Mouse (Mus musculus): Measurements from ENCODE around the gene Cdc42ep4. TPM values are rescaled to one million over a fixed set of nuclear protein-coding genes. Genes with fewer than 3 reads are reported as not detected.

The Cdc42ep4 gene
- polyA plus RNA-seq, 1 experiment = 13.3 TPM

GRCm38 (mm10) chr11:113737553-113737854 is 14.2 kb downstream of the Cdc42ep4 start:
- TF ChIP-seq MYOD1 (IDR thresholded peaks at IDR 0.05; ENCODE audit: control insufficient read depth in 1 of 3, insufficient read length in 2 of 3, low read depth in 2 of 3) = no peak
- no peak for TF ChIP-seq POLR2A (IDR thresholded peaks at IDR 0.05; ENCODE audit: insufficient read length, low read depth)
- TF ChIP-seq MYOG (IDR thresholded peaks at IDR 0.05; ENCODE audit: control insufficient read depth in 1 of 3, insufficient read depth in 1 of 3, insufficient read length in 2 of 3, low read depth in 2 of 3) = no peak
- TF ChIP-seq TCF12 (IDR thresholded peaks at IDR 0.05; ENCODE audit: insufficient read depth, poor library complexity, severe bottlenecking) = no peak
- no peak for TF ChIP-seq REST (IDR thresholded peaks at IDR 0.05; ENCODE audit: insufficient read depth, insufficient read length)
- no peak for TF ChIP-seq SRF (IDR thresholded peaks at IDR 0.05; ENCODE audit: control insufficient read depth, insufficient read length, low read depth)
- no peak for TF ChIP-seq POLR2AphosphoS2 (IDR thresholded peaks at IDR 0.05; ENCODE audit: insufficient read length, low read depth)
- no peak for TF ChIP-seq TCF3 (IDR thresholded peaks at IDR 0.05; ENCODE audit: insufficient read length, low read depth)
- no peak for TF ChIP-seq CEBPB (IDR thresholded peaks at IDR 0.05; ENCODE audit: insufficient read depth, poor library complexity, severe bottlenecking)
- TF ChIP-seq USF1 (IDR thresholded peaks at IDR 0.05; ENCODE audit: low read depth) = no peak
- TF ChIP-seq MAX (IDR thresholded peaks at IDR 0.05; ENCODE audit: low read depth) = no peak
- no peak for TF ChIP-seq E2F4 (IDR thresholded peaks at IDR 0.05; ENCODE audit: insufficient read depth)
- Histone ChIP-seq H3K36me3 (ENCODE audit: control insufficient read depth, insufficient read depth) (no peaks in the 10 kb centered on the region), H3K27me3 (ENCODE audit: control insufficient read depth, insufficient read depth, insufficient read length) (no peaks in the 10 kb centered on the region), H3K4me3 (no peak overlapping the region), H3K4me2 (ENCODE audit: low read depth) (no peak overlapping the region), H3K79me2 (ENCODE audit: control insufficient read depth, insufficient read depth) (peaks cover 8% of the 10 kb centered on the region), H3ac (ENCODE audit: control insufficient read depth, insufficient read length) (no peak overlapping the region)

- Histone ChIP-seq H3K79me2 (ENCODE audit: control insufficient read depth, insufficient read depth) (peaks cover 8% of the 10 kb centered on the region), H3K4me3 (no peak overlapping the region), H3K36me3 (ENCODE audit: control insufficient read depth, insufficient read depth) (no peaks in the 10 kb centered on the region), H3K27me3 (ENCODE audit: control insufficient read depth, insufficient read depth, insufficient read length) (no peaks in the 10 kb centered on the region), H3K4me2 (ENCODE audit: low read depth) (no peak overlapping the region), H3ac (ENCODE audit: control insufficient read depth, insufficient read length) (no peak overlapping the region)
- TF ChIP-seq MYOD1 (IDR thresholded peaks at IDR 0.05; ENCODE audit: control insufficient read depth in 1 of 3, insufficient read length in 2 of 3, low read depth in 2 of 3) (peak in 2 of 3 experiments; percentile 46 to 47), E2F4 (IDR thresholded peaks at IDR 0.05; ENCODE audit: insufficient read depth) (no peak)
Measured at GRCm38 (mm10) chr11:113736848-113737552, 14.7 kb downstream of the Cdc42ep4 start.

- H3K4me2 ChIP-seq (ENCODE audit: low read depth) = no peak overlapping the region
- H3K36me3 ChIP-seq (ENCODE audit: control insufficient read depth, insufficient read depth) = no peaks in the 10 kb centered on the region
- peaks cover 8% of the 10 kb centered on the region for H3K79me2 ChIP-seq (ENCODE audit: control insufficient read depth, insufficient read depth)
- H3K27me3 ChIP-seq (ENCODE audit: control insufficient read depth, insufficient read depth, insufficient read length) = no peaks in the 10 kb centered on the region
- no peak overlapping the region for H3K4me3 ChIP-seq
- no peak for TF ChIP-seq MAX (IDR thresholded peaks at IDR 0.05; ENCODE audit: low read depth)
- no peak for TF ChIP-seq MYOG (IDR thresholded peaks at IDR 0.05; ENCODE audit: control insufficient read depth in 1 of 3, insufficient read depth in 1 of 3, insufficient read length in 2 of 3, low read depth in 2 of 3)
- TF ChIP-seq MYOD1 (IDR thresholded peaks at IDR 0.05; ENCODE audit: control insufficient read depth in 1 of 3, insufficient read length in 2 of 3, low read depth in 2 of 3) = no peak
- no peak for TF ChIP-seq CEBPB (IDR thresholded peaks at IDR 0.05; ENCODE audit: insufficient read depth, poor library complexity, severe bottlenecking)
- TF ChIP-seq E2F4 (IDR thresholded peaks at IDR 0.05; ENCODE audit: insufficient read depth) = no peak
- TF ChIP-seq REST (IDR thresholded peaks at IDR 0.05; ENCODE audit: insufficient read depth, insufficient read length) = no peak
- TF ChIP-seq POLR2A (IDR thresholded peaks at IDR 0.05; ENCODE audit: insufficient read length, low read depth) = no peak
- TF ChIP-seq USF1 (IDR thresholded peaks at IDR 0.05; ENCODE audit: low read depth) = no peak
- no peak for TF ChIP-seq TCF3 (IDR thresholded peaks at IDR 0.05; ENCODE audit: insufficient read length, low read depth)
- TF ChIP-seq POLR2AphosphoS2 (IDR thresholded peaks at IDR 0.05; ENCODE audit: insufficient read length, low read depth) = no peak
- no peak for TF ChIP-seq SRF (IDR thresholded peaks at IDR 0.05; ENCODE audit: control insufficient read depth, insufficient read length, low read depth)
- TF ChIP-seq TCF12 (IDR thresholded peaks at IDR 0.05; ENCODE audit: insufficient read depth, poor library complexity, severe bottlenecking) = no peak
- H3ac ChIP-seq (ENCODE audit: control insufficient read depth, insufficient read length) = no peak overlapping the region
Measured at GRCm38 (mm10) chr11:113735151-113735550, 16.5 kb downstream of the Cdc42ep4 start.

- Histone ChIP-seq H3K36me3 (ENCODE audit: control insufficient read depth, insufficient read depth) (no peaks in the 10 kb centered on the region), H3K4me3 (no peak overlapping the region)
- TF ChIP-seq MYOD1 (IDR thresholded peaks at IDR 0.05; ENCODE audit: control insufficient read depth in 1 of 3, insufficient read length in 2 of 3, low read depth in 2 of 3) (peak in 2 of 3 experiments; percentile 55 to 81), CEBPB (IDR thresholded peaks at IDR 0.05; ENCODE audit: insufficient read depth, poor library complexity, severe bottlenecking) (peak; percentile 92), E2F4 (IDR thresholded peaks at IDR 0.05; ENCODE audit: insufficient read depth) (no peak), MYOG (IDR thresholded peaks at IDR 0.05; ENCODE audit: control insufficient read depth in 1 of 3, insufficient read depth in 1 of 3, insufficient read length in 2 of 3, low read depth in 2 of 3) (peak in 1 of 3 experiments; percentile 69), SRF (IDR thresholded peaks at IDR 0.05; ENCODE audit: control insufficient read depth, insufficient read length, low read depth) (peak; percentile 30)
Measured at GRCm38 (mm10) chr11:113733631-113734364, 17.9 kb downstream of the Cdc42ep4 start.

More at GRCm38 (mm10) chr11:113733631-113734364, 17.9 kb downstream of the Cdc42ep4 start:
- peaks cover 8% of the 10 kb centered on the region for H3K79me2 ChIP-seq (ENCODE audit: control insufficient read depth, insufficient read depth)
- peak overlapping the region; percentile 72 for H3K4me2 ChIP-seq (ENCODE audit: low read depth)
- H3ac ChIP-seq (ENCODE audit: control insufficient read depth, insufficient read length) = no peak overlapping the region
- H3K27me3 ChIP-seq (ENCODE audit: control insufficient read depth, insufficient read depth, insufficient read length) = no peaks in the 10 kb centered on the region

Data from myocyte (in vitro differentiated cells).